Mouse (Mus musculus) spleen, adult 2 months (tissue): ENCODE results near the gene Grik4.

ENCODE experiments used
- CTCF ChIP-seq: fragments of 200-500 bp; IDR thresholded peaks from 2 replicates; pipeline ENCODE4 v1.5.1; 2011; ENCODE audit warnings: mild to moderate bottlenecking, inconsistent platforms; ENCODE audit not compliant: insufficient read depth, insufficient read length, insufficient replicate concordance; ENCODE audit errors: extremely low read depth
- POLR2A ChIP-seq: fragments of 200-500 bp; IDR thresholded peaks from 2 replicates; pipeline ENCODE4 v1.6.1; 2011; ENCODE audit warnings: low read depth, low read length, inconsistent platforms

- no peak for TF ChIP-seq CTCF
- no peak for TF ChIP-seq POLR2A
Observed at GRCm38 (mm10) chr9:42705848-42706247, 238.4 kb downstream of the Grik4 start.
